Mouse (Mus musculus) hindbrain, embryonic 16.5 days (tissue): ENCODE data around the gene Plekhg6. TPM values are rescaled to one million over a fixed set of nuclear protein-coding genes. Genes with fewer than 3 reads are reported as not detected.

ENCODE experiments used
- ATAC-seq: fragments of 200-750 bp; cut with Nextera tagmentation; 2 replicates; pipeline ENCODE4 v1.8.0; 2017; ENCODE audit warnings: moderate TSS enrichment, moderate library complexity
- H3K27ac ChIP-seq: fragments of 300-500 bp; sonication (generic); 2 replicates; pipeline ENCODE4 v1.5.1; 2014; ENCODE audit warnings: low read depth, mild to moderate bottlenecking, control low read depth, low read length, moderate library complexity
- H3K27me3 ChIP-seq: fragments of 300-500 bp; sonication (generic); replicated peaks from 2 replicates; pipeline ENCODE4 v1.6.1; 2014; ENCODE audit warnings: low read length; ENCODE audit not compliant: control insufficient read depth, insufficient read depth
- H3K36me3 ChIP-seq: fragments of 300-500 bp; sonication (generic); 2 replicates; pipeline ENCODE4 v1.6.1; 2014; ENCODE audit warnings: mild to moderate bottlenecking, low read length, moderate library complexity, mixed read lengths; ENCODE audit not compliant: control insufficient read depth, insufficient read depth
- H3K4me1 ChIP-seq: fragments of 300-500 bp; sonication (generic); 2 replicates; pipeline ENCODE4 v1.6.1; 2014; ENCODE audit warnings: low read depth, low read length; ENCODE audit not compliant: control insufficient read depth, insufficient read depth
- H3K4me2 ChIP-seq: fragments of 300-500 bp; sonication (generic); 2 replicates; pipeline ENCODE4 v1.6.1; 2014; ENCODE audit warnings: mild to moderate bottlenecking, low read length, control low read depth, moderate library complexity
- H3K4me3 ChIP-seq: fragments of 300-500 bp; sonication (generic); 2 replicates; pipeline ENCODE4 v1.5.1; 2014; ENCODE audit warnings: mild to moderate bottlenecking, low read length, control low read depth, moderate library complexity
- H3K9ac ChIP-seq: fragments of 300-500 bp; sonication (generic); 2 replicates; pipeline ENCODE4 v1.6.1; 2014; ENCODE audit warnings: low read depth, mild to moderate bottlenecking, control low read depth, low read length, moderate library complexity
- H3K9me3 ChIP-seq: fragments of 300-500 bp; sonication (generic); 2 replicates; pipeline ENCODE4 v1.6.1; 2014; ENCODE audit warnings: mild to moderate bottlenecking, low read length, moderate library complexity; ENCODE audit not compliant: control insufficient read depth
- WGBS: fragments of 180-500 bp; shearing (Covaris S2); extraction: QIAGEN DNeasy Blood & Tissue Kit; methylation state at CpG from one replicate; pipeline ENCODE4 v1.1.7; 2014; 5-methylcytosine and 5-hydroxymethylcytosine counted together
- polyA plus RNA-seq: library from polyadenylated mRNA; unstranded; fragments of >200 nt; fragmentation: Nextera tagmentation; extraction: Ambion mirVana; gene quantifications from 2 replicates; pipeline ENCODE4 v1.2.1, GENCODE M21; 2015

Gene Plekhg6
- polyA plus RNA-seq, 1 experiment from 2014 or later, result 0.30 TPM

DNA sequence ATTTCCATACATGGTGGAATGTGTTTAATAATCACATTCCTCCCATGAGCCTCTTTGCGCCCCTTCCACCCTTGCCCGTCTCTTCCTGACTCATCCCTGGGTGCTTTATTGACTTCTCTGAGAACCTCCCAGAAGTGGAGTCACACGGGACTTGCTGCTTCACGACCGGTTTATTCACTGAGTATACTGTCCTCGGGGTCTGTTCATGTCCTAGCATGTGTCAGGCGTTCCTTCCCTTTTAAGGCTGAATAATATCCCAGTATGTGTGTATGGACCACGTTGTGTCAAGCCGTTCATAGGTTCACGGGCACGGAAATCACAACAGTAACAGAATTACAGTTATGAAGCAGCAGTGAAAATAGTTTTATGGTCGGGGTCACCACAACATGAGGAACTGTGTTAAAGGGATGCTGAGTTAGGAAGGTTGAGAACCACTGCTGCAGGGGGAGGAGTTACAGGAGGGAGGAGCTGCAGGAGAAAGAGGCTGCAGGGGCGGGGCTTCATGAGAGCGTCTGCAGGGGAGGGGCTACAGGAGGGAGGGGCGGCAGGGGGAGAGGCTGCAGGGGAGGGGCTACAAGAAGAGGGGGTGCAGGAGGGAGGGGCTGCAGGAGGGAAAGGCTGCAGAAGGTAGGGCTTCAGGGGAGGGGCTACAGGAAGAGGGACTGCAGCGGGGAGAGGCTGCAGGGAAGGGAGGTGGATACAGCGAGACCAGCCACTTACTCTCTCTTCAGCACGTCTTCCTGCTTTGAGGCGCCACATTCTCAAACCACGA lies 41.6 kb upstream of the Plekhg6 start:
- Histone ChIP-seq H3K9me3 (no peaks in the 10 kb centered on the region), H3K27me3 (no peaks in the 10 kb centered on the region), H3K4me1 (peaks cover 6% of the 10 kb centered on the region), H3K27ac (no peak overlapping the region), H3K4me3 (peak overlapping the region; percentile 21; the same call in 1 of the 2 replicates), H3K4me2 (peak overlapping the region; percentile 47), H3K36me3 (no peaks in the 10 kb centered on the region), H3K9ac (no peak overlapping the region; the same call in 1 of the 2 replicates)
- no peak; the same call in 1 of the 2 replicates for ATAC-seq
- 24% methylated on average over 20 of the region's 20 CpGs for WGBS

DNA sequence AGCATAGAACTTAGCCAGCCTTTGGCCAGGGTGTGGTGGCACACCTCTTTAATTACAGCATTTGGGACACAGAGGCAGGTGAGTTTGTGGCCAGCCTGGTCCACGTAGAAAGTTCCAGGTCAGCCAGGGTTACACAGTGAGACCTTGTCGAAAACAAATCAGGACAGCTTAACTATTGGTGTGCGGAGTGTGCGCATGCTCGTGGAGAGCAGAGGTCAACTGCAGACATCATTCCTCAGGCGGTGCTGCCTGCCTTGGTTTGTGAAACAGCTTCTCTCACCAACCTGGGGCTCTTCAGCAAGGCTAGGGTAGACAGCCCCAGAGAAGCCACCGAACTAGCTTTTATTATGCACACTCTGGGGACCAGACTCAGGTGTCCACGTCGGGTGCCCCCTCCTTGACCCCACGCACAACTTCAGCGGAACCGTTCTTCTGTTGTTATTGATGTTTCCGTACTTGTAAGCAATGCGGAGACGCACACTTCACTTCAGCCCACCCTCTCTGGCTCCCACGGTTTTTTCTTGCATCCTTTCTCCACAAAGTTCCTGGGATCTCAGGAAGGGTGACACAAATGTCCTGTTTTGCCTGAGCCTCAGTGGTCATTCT lies 40.0 kb upstream of the Plekhg6 start:
- no peaks in the 10 kb centered on the region for H3K9me3 ChIP-seq
- 71% methylated on average over 16 of the region's 16 CpGs for WGBS
- H3K36me3 ChIP-seq, result no peaks in the 10 kb centered on the region
- no peak overlapping the region for H3K9ac ChIP-seq
- no peaks in the 10 kb centered on the region for H3K27me3 ChIP-seq
- H3K27ac ChIP-seq, result no peak overlapping the region
- no peak for ATAC-seq
- no peak overlapping the region for H3K4me2 ChIP-seq
- H3K4me3 ChIP-seq, result no peak overlapping the region
- H3K4me1 ChIP-seq, result peaks cover 3% of the 10 kb centered on the region; the same call in 1 of the 2 replicates

GRCm38 (mm10) chr6:125418744-125419143 lies 38.2 kb upstream of the Plekhg6 start:
- peaks cover 3% of the 10 kb centered on the region; the same call in 1 of the 2 replicates for H3K4me1 ChIP-seq
- H3K4me2 ChIP-seq, result no peak overlapping the region
- H3K4me3 ChIP-seq, result no peak overlapping the region
- H3K27me3 ChIP-seq, result no peaks in the 10 kb centered on the region
- H3K36me3 ChIP-seq, result no peaks in the 10 kb centered on the region
- no peaks in the 10 kb centered on the region for H3K9me3 ChIP-seq
- ATAC-seq, result peak; percentile 86
- WGBS, result 13% methylated on average over 9 of the region's 9 CpGs
- H3K9ac ChIP-seq, result no peak overlapping the region
- no peak overlapping the region for H3K27ac ChIP-seq

GRCm38 (mm10) chr6:125413326-125413725 lies 32.7 kb upstream of the Plekhg6 start:
- Histone ChIP-seq H3K9me3 (peaks cover 3% of the 10 kb centered on the region), H3K27ac (no peak overlapping the region), H3K27me3 (no peaks in the 10 kb centered on the region), H3K4me3 (no peak overlapping the region), H3K4me1 (no peaks in the 10 kb centered on the region), H3K4me2 (no peak overlapping the region), H3K36me3 (no peaks in the 10 kb centered on the region), H3K9ac (no peak overlapping the region)
- no peak for ATAC-seq
- 77% methylated on average over 9 of the region's 9 CpGs for WGBS

DNA sequence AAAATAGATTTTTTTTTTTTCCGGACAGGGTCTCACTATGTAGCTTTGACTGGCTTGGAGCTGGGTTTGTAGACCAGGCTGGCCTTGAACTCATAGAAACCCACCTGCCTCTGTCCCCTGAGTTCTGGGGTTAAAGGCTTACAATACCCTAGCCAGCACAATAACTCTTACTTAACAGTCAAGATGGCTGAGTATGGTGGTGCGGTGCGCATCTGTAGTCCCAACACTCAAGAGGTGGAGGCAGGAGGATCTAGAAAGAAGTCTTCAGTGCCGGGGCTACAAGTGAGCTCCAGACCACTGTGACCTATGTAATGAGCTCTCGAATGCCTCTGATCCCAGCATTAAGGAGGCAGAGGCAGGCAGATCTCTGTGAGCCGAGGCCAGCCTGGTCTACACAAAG lies 31.1 kb upstream of the Plekhg6 start:
- H3K9ac ChIP-seq, result no peak overlapping the region
- no peak overlapping the region for H3K4me3 ChIP-seq
- no peaks in the 10 kb centered on the region for H3K27me3 ChIP-seq
- no peak overlapping the region for H3K27ac ChIP-seq
- H3K36me3 ChIP-seq, result no peaks in the 10 kb centered on the region
- no peak overlapping the region for H3K4me2 ChIP-seq
- no peak for ATAC-seq
- H3K9me3 ChIP-seq, result peaks cover 3% of the 10 kb centered on the region
- 97% methylated on average over 6 of the region's 6 CpGs for WGBS
- H3K4me1 ChIP-seq, result no peaks in the 10 kb centered on the region

GRCm38 (mm10) chr6:125410995-125411547 lies 30.5 kb upstream of the Plekhg6 start:
- Histone ChIP-seq H3K36me3 (no peaks in the 10 kb centered on the region), H3K9me3 (peaks cover 3% of the 10 kb centered on the region), H3K4me2 (no peak overlapping the region), H3K4me3 (no peak overlapping the region), H3K9ac (no peak overlapping the region), H3K4me1 (no peaks in the 10 kb centered on the region), H3K27me3 (no peaks in the 10 kb centered on the region), H3K27ac (no peak overlapping the region)
- WGBS, result 63% methylated on average over 8 of the region's 8 CpGs
- no peak for ATAC-seq

DNA sequence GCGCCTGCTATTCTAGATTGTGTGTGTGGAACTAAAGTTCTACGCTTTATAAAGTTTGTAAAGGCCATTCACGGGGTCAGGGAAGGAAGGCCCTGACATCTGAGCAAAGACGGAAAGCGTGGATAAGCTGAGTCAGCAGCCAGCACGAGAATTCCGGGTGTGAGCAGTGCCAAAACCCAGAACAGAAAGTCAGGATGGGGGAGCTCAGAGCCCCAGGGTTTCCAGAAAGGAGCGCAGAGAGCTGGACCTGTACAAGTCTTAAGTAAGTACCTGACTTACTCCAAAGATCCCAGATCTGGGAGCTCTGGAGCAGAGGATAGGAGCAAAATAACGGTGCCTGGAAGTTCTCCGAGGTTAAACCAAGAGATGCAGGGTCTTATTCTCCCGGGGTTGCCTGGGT lies 30.0 kb upstream of the Plekhg6 start:
- no peak overlapping the region for H3K4me3 ChIP-seq
- no peaks in the 10 kb centered on the region for H3K4me1 ChIP-seq
- H3K36me3 ChIP-seq, result no peaks in the 10 kb centered on the region
- H3K9me3 ChIP-seq, result peaks cover 3% of the 10 kb centered on the region
- no peaks in the 10 kb centered on the region for H3K27me3 ChIP-seq
- 72% methylated on average over 11 of the region's 11 CpGs for WGBS
- no peak overlapping the region for H3K27ac ChIP-seq
- ATAC-seq, result no peak
- H3K4me2 ChIP-seq, result no peak overlapping the region
- H3K9ac ChIP-seq, result no peak overlapping the region

GRCm38 (mm10) chr6:125407657-125408056 lies 27.1 kb upstream of the Plekhg6 start:
- Histone ChIP-seq H3K9me3 (peaks cover 3% of the 10 kb centered on the region), H3K27ac (no peak overlapping the region), H3K36me3 (no peaks in the 10 kb centered on the region), H3K4me2 (no peak overlapping the region), H3K9ac (no peak overlapping the region), H3K4me3 (no peak overlapping the region), H3K27me3 (no peaks in the 10 kb centered on the region), H3K4me1 (no peaks in the 10 kb centered on the region)
- 95% methylated on average over 10 of the region's 10 CpGs for WGBS
- ATAC-seq, result no peak

DNA sequence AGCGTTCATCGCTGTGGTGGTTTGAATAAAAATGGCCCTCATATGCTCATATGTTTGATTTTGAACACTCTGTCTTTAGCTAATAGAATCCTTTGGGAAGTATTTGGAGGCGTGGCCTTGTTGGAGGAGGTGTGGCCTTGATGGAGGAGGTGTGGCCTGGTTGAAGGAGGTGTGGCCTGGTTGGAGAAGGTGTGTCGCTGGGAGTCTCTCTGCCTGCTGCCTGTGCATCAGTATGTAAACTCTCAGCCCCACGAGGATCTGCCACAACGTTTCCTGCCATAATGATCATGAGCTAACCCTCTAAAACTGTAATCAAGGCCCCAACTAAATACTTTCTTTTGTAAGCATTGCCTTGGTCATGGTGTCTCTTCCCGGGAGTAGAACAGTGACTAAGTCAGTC lies 26.6 kb upstream of the Plekhg6 start:
- Histone ChIP-seq H3K4me2 (no peak overlapping the region), H3K9ac (no peak overlapping the region), H3K27ac (no peak overlapping the region), H3K4me1 (no peaks in the 10 kb centered on the region), H3K27me3 (no peaks in the 10 kb centered on the region), H3K9me3 (peaks cover 3% of the 10 kb centered on the region), H3K4me3 (no peak overlapping the region), H3K36me3 (no peaks in the 10 kb centered on the region)
- no peak for ATAC-seq
- WGBS, result 84% methylated on average over 7 of the region's 7 CpGs
